Mouse (Mus musculus) neural tube, embryonic 13.5 days (tissue): ENCODE data around the gene Etfdh. TPM values are rescaled to one million over a fixed set of nuclear protein-coding genes. Genes with fewer than 3 reads are reported as not detected.
"Not testable (repeated sequence)": the region's sequence is repeated elsewhere in the genome, so short reads cannot be mapped to it uniquely, and the experiment has no call there.

ENCODE experiments used
- ATAC-seq: fragments of 200-750 bp; cut with Nextera tagmentation; 2 replicates; pipeline ENCODE4 v1.8.0; 2017; ENCODE audit warnings: low read depth, mild to moderate bottlenecking, moderate TSS enrichment, moderate library complexity
- H3K27ac ChIP-seq: fragments of 300-500 bp; sonication (generic); replicated peaks from 2 replicates; pipeline ENCODE4 v1.5.1; 2015; ENCODE audit warnings: moderate library complexity, mild to moderate bottlenecking, inconsistent platforms
- H3K27me3 ChIP-seq: fragments of 300-500 bp; sonication (generic); 2 replicates; pipeline ENCODE4 v1.6.1; 2015; ENCODE audit warnings: mild to moderate bottlenecking, inconsistent platforms
- H3K36me3 ChIP-seq: fragments of 300-500 bp; sonication (generic); 2 replicates; pipeline ENCODE4 v1.6.1; 2015; ENCODE audit warnings: mild to moderate bottlenecking, inconsistent platforms
- H3K4me1 ChIP-seq: fragments of 300-500 bp; sonication (generic); replicated peaks from 2 replicates; pipeline ENCODE4 v1.6.1; 2015; ENCODE audit warnings: inconsistent platforms
- H3K4me2 ChIP-seq: fragments of 300-500 bp; sonication (generic); 2 replicates; pipeline ENCODE4 v1.6.1; 2015; ENCODE audit warnings: inconsistent platforms, mild to moderate bottlenecking, moderate library complexity
- H3K4me3 ChIP-seq: fragments of 300-500 bp; sonication (generic); 2 replicates; pipeline ENCODE4 v1.5.1; 2015; ENCODE audit warnings: mild to moderate bottlenecking, inconsistent platforms
- H3K9ac ChIP-seq: fragments of 300-500 bp; sonication (generic); 2 replicates; pipeline ENCODE4 v1.6.1; 2015; ENCODE audit warnings: moderate library complexity, mild to moderate bottlenecking, inconsistent platforms
- H3K9me3 ChIP-seq: fragments of 300-500 bp; sonication (generic); 2 replicates; pipeline ENCODE4 v1.6.1; 2016; ENCODE audit warnings: inconsistent platforms
- WGBS: fragments of 180-500 bp; shearing (Covaris S2); methylation state at CpG from one replicate; pipeline ENCODE4 v1.1.7; 2015; 5-methylcytosine and 5-hydroxymethylcytosine counted together
- polyA plus RNA-seq: library from polyadenylated mRNA; unstranded; fragments of >200 nt; fragmentation: Nextera tagmentation; extraction: Ambion mirVana; gene quantifications from 2 replicates; pipeline ENCODE4 v1.2.1, GENCODE M21; 2015

Gene Etfdh
- polyA plus RNA-seq, 1 experiment from 2014 or later: 51.3 TPM

GRCm38 (mm10) chr3:79575576-79576467, 53.5 kb downstream of the Etfdh start:
- 26% methylated on average over 10 of the region's 10 CpGs for WGBS
- Histone ChIP-seq H3K4me1 (peaks cover 13% of the 10 kb centered on the region; the same call in 1 of the 2 replicates), H3K4me2 (0 out of 2 replicates have a peak overlapping the region, but pooled peaks have one; percentile 11), H3K36me3 (no peaks in the 10 kb centered on the region), H3K9ac (no peak overlapping the region), H3K9me3 (no peaks in the 10 kb centered on the region), H3K27ac (peak overlapping the region; percentile 64), H3K4me3 (no peak overlapping the region), H3K27me3 (no peaks in the 10 kb centered on the region)
- peak; percentile 69 for ATAC-seq

- ATAC-seq: no peak
- Histone ChIP-seq H3K4me3 (no peak overlapping the region), H3K27me3 (no peaks in the 10 kb centered on the region), H3K4me2 (no peak overlapping the region), H3K9ac (no peak overlapping the region), H3K4me1 (peaks cover 13% of the 10 kb centered on the region; the same call in 1 of the 2 replicates), H3K9me3 (no peaks in the 10 kb centered on the region), H3K36me3 (no peaks in the 10 kb centered on the region), H3K27ac (no peak overlapping the region)
- whole genome bisulfite sequencing: 77% methylated on average over 3 of the region's 3 CpGs
Observed at GRCm38 (mm10) chr3:79574336-79574735, 55.0 kb downstream of the Etfdh start.

- not testable (repeated sequence) for H3K27ac ChIP-seq, H3K9me3 ChIP-seq, H3K27me3 ChIP-seq, H3K4me3 ChIP-seq, H3K4me2 ChIP-seq, ATAC-seq, H3K9ac ChIP-seq, H3K36me3 ChIP-seq
- H3K4me1 ChIP-seq: peaks cover 13% of the 10 kb centered on the region
- 96% methylated on average over 5 of the region's 5 CpGs for WGBS
Observed at GRCm38 (mm10) chr3:79573376-79573775, 55.9 kb downstream of the Etfdh start.

- H3K4me3 ChIP-seq: no peak overlapping the region
- WGBS: 70% methylated on average over 3 of the region's 3 CpGs
- no peaks in the 10 kb centered on the region for H3K36me3 ChIP-seq
Observed at GRCm38 (mm10) chr3:79572399-79572798, 56.9 kb downstream of the Etfdh start.

GRCm38 (mm10) chr3:79569351-79569681, 60.0 kb downstream of the Etfdh start:
- Histone ChIP-seq H3K9ac (no peak overlapping the region), H3K27ac (no peak overlapping the region), H3K4me3 (no peak overlapping the region), H3K4me1 (peaks cover 21% of the 10 kb centered on the region), H3K9me3 (no peaks in the 10 kb centered on the region), H3K27me3 (no peaks in the 10 kb centered on the region), H3K36me3 (no peaks in the 10 kb centered on the region), H3K4me2 (no peak overlapping the region)
- ATAC-seq: no peak
- WGBS: 89% methylated on average over 3 of the region's 3 CpGs

More at GRCm38 (mm10) chr3:79572399-79572798, 56.9 kb downstream of the Etfdh start:
- no peak for ATAC-seq
- no peak overlapping the region for H3K27ac ChIP-seq
- H3K9ac ChIP-seq: no peak overlapping the region
- no peaks in the 10 kb centered on the region for H3K9me3 ChIP-seq
- peaks cover 13% of the 10 kb centered on the region for H3K4me1 ChIP-seq
- no peaks in the 10 kb centered on the region for H3K27me3 ChIP-seq
- H3K4me2 ChIP-seq: no peak overlapping the region

- no peaks in the 10 kb centered on the region for H3K36me3 ChIP-seq
- H3K9me3 ChIP-seq: no peaks in the 10 kb centered on the region
- no peak for ATAC-seq
- 77% methylated on average over 16 of the region's 16 CpGs for WGBS
- H3K9ac ChIP-seq: no peak overlapping the region
- H3K27ac ChIP-seq: peak overlapping the region; percentile 87; the same call in 1 of the 2 replicates
- H3K27me3 ChIP-seq: no peaks in the 10 kb centered on the region
- peak overlapping the region; percentile 90 for H3K4me2 ChIP-seq
- H3K4me3 ChIP-seq: peak overlapping the region; percentile 89; the same call in 1 of the 2 replicates
- H3K4me1 ChIP-seq: peaks cover 21% of the 10 kb centered on the region
Observed at GRCm38 (mm10) chr3:79568629-79569350, 60.5 kb downstream of the Etfdh start.

GRCm38 (mm10) chr3:79567703-79568362, 61.5 kb downstream of the Etfdh start, which contains the start of gene Fnip2:
Fnip2 (minus strand) TSS chr3:79567796.
- ATAC-seq: peak; percentile 97
- Histone ChIP-seq H3K9ac (peak within 1 kb of the TSS; percentile 93), H3K36me3 (no peaks in the 10 kb centered on the region), H3K27me3 (no peaks in the 10 kb centered on the region), H3K27ac (peak within 1 kb of the TSS; percentile 87), H3K4me1 (peaks cover 21% of the 10 kb centered on the region), H3K4me2 (peak within 1 kb of the TSS; percentile 90), H3K4me3 (peak within 1 kb of the TSS; percentile 89), H3K9me3 (no peaks in the 10 kb centered on the region)
- 1% methylated on average over 38 of the region's 55 CpGs for WGBS

- H3K27me3 ChIP-seq: no peaks in the 10 kb centered on the region
- H3K9me3 ChIP-seq: no peaks in the 10 kb centered on the region
- ATAC-seq: peak; percentile 8; the same call in 1 of the 2 replicates
- H3K4me2 ChIP-seq: peak overlapping the region; percentile 90
- H3K9ac ChIP-seq: peak overlapping the region; percentile 93
- H3K4me3 ChIP-seq: peak overlapping the region; percentile 89
- H3K27ac ChIP-seq: peak overlapping the region; percentile 87
- no peaks in the 10 kb centered on the region for H3K36me3 ChIP-seq
- peaks cover 25% of the 10 kb centered on the region for H3K4me1 ChIP-seq
- WGBS: 4% methylated on average over 37 of the region's 60 CpGs
Observed at GRCm38 (mm10) chr3:79566716-79567691, 62.3 kb downstream of the Etfdh start.

GRCm38 (mm10) chr3:79564875-79565606, 64.3 kb downstream of the Etfdh start:
- Histone ChIP-seq H3K4me2 (no peak overlapping the region), H3K36me3 (no peaks in the 10 kb centered on the region), H3K4me1 (peaks cover 28% of the 10 kb centered on the region), H3K9ac (no peak overlapping the region), H3K27ac (no peak overlapping the region), H3K9me3 (no peaks in the 10 kb centered on the region), H3K27me3 (no peaks in the 10 kb centered on the region), H3K4me3 (no peak overlapping the region)
- 88% methylated on average over 10 of the region's 10 CpGs for WGBS
- no peak for ATAC-seq

GRCm38 (mm10) chr3:79563511-79563910, 65.8 kb downstream of the Etfdh start:
- Histone ChIP-seq H3K9me3 (no peaks in the 10 kb centered on the region), H3K4me1 (peaks cover 39% of the 10 kb centered on the region), H3K9ac (no peak overlapping the region), H3K4me3 (no peak overlapping the region), H3K4me2 (no peak overlapping the region), H3K27me3 (no peaks in the 10 kb centered on the region), H3K27ac (no peak overlapping the region), H3K36me3 (no peaks in the 10 kb centered on the region)
- no peak for ATAC-seq
- 83% methylated on average over 2 of the region's 2 CpGs for WGBS
